Mouse (Mus musculus) Patski (cell line): ENCODE measurements around the gene Tbc1d7. TPM values are rescaled to one million over a fixed set of nuclear protein-coding genes. Genes with fewer than 3 reads are reported as not detected.

Source experiments
- ATAC-seq: fragments of 100-300 bp; one replicate; pipeline ENCODE4 v1.8.0; 2021
- CTCF ChIA-PET: fragments of 350-600 bp; sonication (Branson Sonifier 250); formaldehyde crosslinking; loops from one replicate; lab custom pipeline; 2022; ENCODE audit warnings: inconsistent platforms; lab: Charles Lee
- POLR2A ChIA-PET: fragments of 350-600 bp; sonication (Branson Sonifier 250); formaldehyde crosslinking; loops from one replicate; lab custom pipeline; 2022; ENCODE audit warnings: antibody characterized with exemption, inconsistent platforms; lab: Charles Lee
- DNase-seq: peaks from one replicate; pipeline ENCODE4 v3.0.0-alpha.2; 2011; ENCODE audit warnings: low read depth, low spot score
- H3K27me3 ChIP-seq: fragments of 371-371 bp; one replicate; pipeline ENCODE4 v1.5.1; 2021
- CTCF ChIP-seq: fragments of 100-300 bp; IDR thresholded peaks from one replicate; pipeline ENCODE4 v1.5.1; 2021
- in situ Hi-C: fragments of 300-500 bp; cut with MboI; formaldehyde crosslinking; loops from 3 replicates; pipeline ENCODE4 v1.11.1; 2018; ENCODE audit warnings: low pct_unique_long_range_greater_than_20kb, mixed read lengths
- polyA plus RNA-seq: library from polyadenylated mRNA; unstranded; gene quantifications from one replicate; pipeline ENCODE4 v1.2.3, GENCODE M21; 2021

The Tbc1d7 gene
- polyA plus RNA-seq, 1 experiment from 2014 or later, result 18.0 TPM

GRCm38 (mm10) chr13:43176676-43177075, 5.4 kb upstream of the Tbc1d7 start:
- DNase-seq (no peak), ATAC-seq (no peak)
- TF ChIP-seq CTCF, result no peak
- ChIA-PET POLR2A (no interaction called here), CTCF (interaction anchor here (1.2 to 1.5 kb wide), 2 partner anchors 14 to 22 kb away, joined by 3 to 4 read pairs; no protein-coding TSS in a partner anchor)
- no peaks in the 10 kb centered on the region for H3K27me3 ChIP-seq
- in situ Hi-C loops, result loop anchor here (10.0 kb wide), 1 partner anchor 378 kb away; no protein-coding TSS in a partner anchor

DNA sequence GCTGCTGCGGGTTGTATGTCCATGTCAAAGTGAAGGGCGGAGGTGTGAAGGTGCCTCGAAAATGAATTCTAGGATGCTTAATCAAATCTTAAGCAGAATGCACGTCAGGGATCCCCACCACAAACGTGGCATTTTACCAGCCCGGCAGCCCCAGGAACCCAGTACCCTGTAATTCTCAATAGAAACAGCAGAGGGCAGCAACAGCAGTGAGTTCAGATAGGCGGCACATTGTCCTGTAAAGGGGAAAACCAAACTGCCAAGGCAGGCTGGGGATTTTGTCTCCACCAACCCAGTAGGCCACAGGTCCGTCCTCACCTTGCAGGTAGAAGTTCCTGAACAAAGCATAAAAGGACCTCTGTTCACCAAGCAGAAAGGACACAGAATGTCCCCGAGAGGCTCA, 2.0 kb upstream of the Tbc1d7 start:
- no peaks in the 10 kb centered on the region for H3K27me3 ChIP-seq
- DNase-seq (no peak), ATAC-seq (no peak)
- CTCF ChIA-PET, result interaction anchor here (2.5 kb wide), 1 partner anchor 9 kb away, joined by 7 read pairs; no protein-coding TSS in a partner anchor
- POLR2A ChIA-PET, result no interaction called here
- TF ChIP-seq CTCF, result peak; percentile 83
- in situ Hi-C loops, result loop anchor here (5.0 to 10.0 kb wide), 2 partner anchors 341 to 382 kb away; no protein-coding TSS in a partner anchor

DNA sequence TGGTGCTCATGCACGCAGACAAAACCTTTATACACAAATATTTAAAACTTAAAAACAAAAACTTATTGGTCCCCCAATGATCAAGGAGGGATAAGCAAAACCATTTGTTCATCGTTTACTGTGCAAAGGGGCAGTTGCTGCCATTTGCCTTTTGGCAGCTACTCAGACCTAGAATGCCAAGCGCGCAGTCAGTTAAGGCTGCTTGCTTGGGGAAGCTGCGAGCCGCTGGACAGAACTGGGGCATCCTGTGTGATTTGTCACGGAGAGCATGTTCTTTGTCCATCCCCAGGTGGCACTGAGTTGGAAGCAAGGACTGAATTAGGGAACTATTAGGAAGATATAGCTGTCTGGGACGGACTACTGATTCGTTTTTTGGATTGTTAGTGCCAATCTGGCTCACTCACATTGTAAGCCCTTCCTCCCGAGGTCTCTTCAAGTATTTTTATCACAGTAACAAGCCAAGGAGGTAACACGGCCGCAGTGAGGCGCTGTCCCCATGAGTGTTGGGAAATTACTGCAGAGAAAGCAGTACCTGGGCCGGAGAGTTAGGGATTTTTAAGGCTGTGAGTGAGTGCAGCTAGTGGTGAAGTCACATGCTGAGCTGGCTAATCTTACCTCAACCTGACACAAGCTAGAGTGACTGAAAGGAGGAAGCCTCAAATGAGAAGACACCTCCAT, 874 bp upstream of the Tbc1d7 start:
- TF ChIP-seq CTCF, result peak; percentile 46
- DNase-seq (no peak), ATAC-seq (no peak)
- in situ Hi-C loops, result loop anchor here (5.0 to 10.0 kb wide), 2 partner anchors 340 to 383 kb away; no protein-coding TSS in a partner anchor
- ChIA-PET CTCF (interaction anchor here (1.4 to 2.5 kb wide), 2 partner anchors 10 to 337 kb away, joined by 4 to 7 read pairs; no protein-coding TSS in a partner anchor), POLR2A (interaction anchor here (0.8 to 1.0 kb wide), 3 partner anchors 23 to 360 kb away, joined by 3 read pairs; no protein-coding TSS in a partner anchor)
- H3K27me3 ChIP-seq, result no peaks in the 10 kb centered on the region

GRCm38 (mm10) chr13:43167721-43168120, 3.6 kb downstream of the Tbc1d7 start:
- ChIA-PET CTCF (interaction anchor here (1.0 to 2.0 kb wide), 3 partner anchors 11 to 33 kb away, joined by 3 to 4 read pairs (median 3); no protein-coding TSS in a partner anchor), POLR2A (interaction anchor here (0.6 to 0.7 kb wide), 2 partner anchors 21 to 735 kb away, joined by 3 read pairs; no protein-coding TSS in a partner anchor)
- H3K27me3 ChIP-seq, result no peaks in the 10 kb centered on the region
- ATAC-seq (no peak), DNase-seq (no peak)
- TF ChIP-seq CTCF, result no peak
- in situ Hi-C loops, result no loop called here

- no peak for DNase-seq
- ChIA-PET POLR2A (no interaction called here), CTCF (no interaction called here)
- H3K27me3 ChIP-seq, result no peaks in the 10 kb centered on the region
- ATAC-seq, result no peak
- in situ Hi-C loops, result no loop called here
- TF ChIP-seq CTCF, result no peak
Observed at GRCm38 (mm10) chr13:43159429-43159828, 11.9 kb downstream of the Tbc1d7 start.

DNA sequence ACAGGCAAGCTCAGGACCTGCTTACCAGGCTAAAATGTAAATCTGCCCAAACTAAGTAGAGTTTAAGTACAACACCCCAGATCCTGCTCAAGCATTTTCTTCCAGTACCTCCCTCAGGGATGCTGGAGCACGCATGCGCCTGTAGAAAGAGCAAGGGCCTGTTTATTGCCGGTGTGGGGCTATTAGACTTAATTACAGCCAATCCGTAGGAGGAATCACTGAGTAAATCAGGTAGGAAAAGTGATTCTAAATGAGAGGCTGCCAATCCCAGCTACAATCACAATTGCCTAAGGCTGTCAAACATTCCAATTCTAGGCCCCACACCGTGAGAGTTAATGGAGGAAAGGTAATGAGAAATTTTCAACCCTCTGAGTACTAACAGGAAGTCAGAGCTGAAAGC, 13.0 kb downstream of the Tbc1d7 start:
- in situ Hi-C loops, result no loop called here

GRCm38 (mm10) chr13:43157370-43157769, 13.9 kb downstream of the Tbc1d7 start:
- in situ Hi-C loops, result no loop called here

More for the DNA sequence above, 13.0 kb downstream of the Tbc1d7 start:
- DNase-seq (no peak), ATAC-seq (no peak)
- POLR2A ChIA-PET, result no interaction called here
- TF ChIP-seq CTCF, result no peak
- CTCF ChIA-PET, result no interaction called here
- H3K27me3 ChIP-seq, result no peaks in the 10 kb centered on the region

DNA sequence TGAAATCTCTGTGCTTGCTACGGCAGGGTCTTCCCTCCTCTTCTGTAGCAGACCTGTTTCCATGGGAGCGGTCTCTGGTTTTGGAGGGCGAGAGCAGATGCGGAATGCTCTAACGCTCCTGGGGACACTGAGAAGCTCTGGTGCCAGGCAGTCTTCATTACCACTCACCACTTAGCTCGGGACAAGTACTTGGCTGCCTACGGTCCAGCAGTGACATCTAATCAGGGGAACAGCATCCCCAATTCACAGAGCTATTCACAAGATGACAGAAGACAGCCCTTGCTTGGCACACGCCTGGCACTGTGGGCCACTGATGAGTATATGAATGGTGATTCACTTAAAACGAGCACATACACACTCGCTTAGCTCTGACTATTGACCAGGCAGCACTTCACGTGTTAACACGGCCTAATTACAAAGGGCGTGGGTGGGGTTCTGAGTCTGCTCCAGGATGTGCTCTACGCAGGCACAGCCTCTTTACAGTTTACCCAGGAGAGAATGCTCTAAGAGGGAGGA, 19.2 kb downstream of the Tbc1d7 start:
- ATAC-seq (no peak), DNase-seq (no peak)
- TF ChIP-seq CTCF, result no peak
- in situ Hi-C loops, result no loop called here
- ChIA-PET POLR2A (interaction anchor here (0.6 kb wide), 1 partner anchor 713 kb away, joined by 3 read pairs; no protein-coding TSS in a partner anchor), CTCF (no interaction called here)
- no peaks in the 10 kb centered on the region for H3K27me3 ChIP-seq

More at GRCm38 (mm10) chr13:43157370-43157769, 13.9 kb downstream of the Tbc1d7 start:
- POLR2A ChIA-PET, result interaction anchor here (0.6 to 0.7 kb wide), 2 partner anchors 8 to 252 kb away, joined by 3 to 4 read pairs; no protein-coding TSS in a partner anchor
- CTCF ChIA-PET, result interaction anchor here (0.7 kb wide), 1 partner anchor 14 kb away, joined by 3 read pairs; no protein-coding TSS in a partner anchor
- H3K27me3 ChIP-seq, result no peaks in the 10 kb centered on the region
- no peak for TF ChIP-seq CTCF
- no peak for DNase-seq
- no peak for ATAC-seq

DNA sequence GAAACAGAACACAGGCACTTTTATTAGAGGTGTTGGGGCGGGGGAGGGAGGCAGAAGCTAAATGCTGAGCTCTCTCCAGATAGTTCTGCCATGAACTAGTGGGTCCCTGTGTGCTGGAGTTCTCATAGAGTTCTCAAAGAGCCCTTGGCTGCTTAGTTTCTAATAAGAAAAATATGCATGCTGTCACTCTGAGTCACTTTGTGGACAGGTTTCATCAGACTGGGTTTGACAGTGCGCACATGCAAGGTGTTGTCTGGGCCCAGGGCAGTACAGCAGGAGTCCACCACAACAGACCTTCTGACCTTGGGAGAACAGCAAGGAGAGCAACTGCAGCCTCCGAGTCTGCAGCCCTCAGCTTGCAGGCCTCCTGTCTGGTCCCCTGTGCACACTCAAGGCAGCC, 21.6 kb downstream of the Tbc1d7 start:
- ChIA-PET CTCF (interaction anchor here (1.0 to 1.7 kb wide), 2 partner anchors 19 to 315 kb away, joined by 4 read pairs; no protein-coding TSS in a partner anchor), POLR2A (interaction anchor here (1.4 kb wide), 1 partner anchor 22 kb away, joined by 3 read pairs; the partner anchor contains the start of gene Tbc1d7)
- no peaks in the 10 kb centered on the region for H3K27me3 ChIP-seq
- TF ChIP-seq CTCF, result no peak
- no peak for ATAC-seq
- in situ Hi-C loops, result no loop called here
- DNase-seq, result no peak

DNA sequence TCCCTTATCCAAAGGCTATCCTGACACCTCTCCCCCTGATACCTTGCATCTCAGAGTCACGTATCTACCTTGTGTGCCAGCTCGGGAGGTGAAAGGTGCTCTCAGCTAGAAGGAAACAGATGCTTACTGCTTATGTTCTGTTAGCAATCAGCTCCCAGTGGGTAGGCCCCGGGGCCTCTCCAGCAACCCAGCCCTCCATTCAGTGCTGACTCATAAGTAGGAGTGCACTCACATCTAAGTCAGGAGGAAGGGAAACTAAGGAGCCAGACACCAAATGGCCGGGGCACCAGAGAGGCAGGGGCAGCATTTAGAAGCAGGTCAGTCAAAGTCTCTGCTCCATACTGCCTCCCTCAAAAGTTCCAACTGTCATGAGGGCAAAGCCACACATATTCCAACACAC, 22.6 kb downstream of the Tbc1d7 start:
- no peak for TF ChIP-seq CTCF
- no peaks in the 10 kb centered on the region for H3K27me3 ChIP-seq
- ChIA-PET POLR2A (interaction anchor here (0.6 to 1.4 kb wide), 3 partner anchors 16 to 554 kb away, joined by 3 to 6 read pairs (median 4); partner anchors contain the start of gene Tbc1d7), CTCF (interaction anchor here (1.0 kb wide), 1 partner anchor 314 kb away, joined by 4 read pairs; no protein-coding TSS in a partner anchor)
- in situ Hi-C loops, result no loop called here
- no peak for DNase-seq
- ATAC-seq, result no peak
